Mouse (Mus musculus): ENCODE results near the gene Tmem267. TPM values are rescaled to one million over a fixed set of nuclear protein-coding genes. Genes with fewer than 3 reads are reported as not detected.

Tmem267 gene
- polyA plus RNA-seq, 1 experiment from 2014 or later = 1.2 TPM

- Histone ChIP-seq H3K9ac (ENCODE audit: low read depth, low read length) (no peak overlapping the region), H3K27ac (ENCODE audit: low read length) (no peak overlapping the region), H3K4me1 (ENCODE audit: control insufficient read depth, insufficient read depth, low read length) (no peaks in the 10 kb centered on the region), H3K36me3 (ENCODE audit: control insufficient read depth, insufficient read depth, low read length) (no peaks in the 10 kb centered on the region), H3K4me2 (ENCODE audit: low read depth, low read length) (no peak overlapping the region), H3K9me3 (ENCODE audit: control insufficient read depth, low read length) (no peaks in the 10 kb centered on the region), H3K27me3 (replicated peaks; ENCODE audit: control insufficient read depth, insufficient read depth, low read length) (no peaks in the 10 kb centered on the region), H3K4me3 (ENCODE audit: low read length) (no peak overlapping the region)
- no peak for ATAC-seq
- WGBS = 67% methylated on average over 2 of the region's 2 CpGs
Measured at GRCm38 (mm10) chr13:119635496-119635895, 147.7 kb downstream of the Tmem267 start.

DNA sequence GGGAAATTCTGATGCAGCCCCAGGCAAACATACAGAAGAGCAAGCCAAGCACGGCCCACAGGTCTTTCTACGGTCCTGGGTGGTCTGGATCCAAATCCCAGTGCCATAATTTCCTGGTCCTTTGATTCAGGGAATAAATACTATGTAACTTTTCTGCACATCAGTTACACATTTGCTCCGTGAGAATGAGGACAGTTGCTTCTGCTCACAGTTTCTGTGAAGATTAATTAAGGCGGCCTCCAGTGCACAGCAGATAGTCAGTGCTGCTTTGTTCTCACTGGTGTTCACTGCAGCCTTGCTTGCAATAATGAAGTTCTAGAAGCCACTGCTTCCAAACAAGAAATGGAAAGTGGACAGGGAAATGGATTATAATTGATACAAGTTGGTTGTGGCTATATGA is 150.0 kb downstream of the Tmem267 start:
- Histone ChIP-seq H3K9ac (ENCODE audit: low read depth, low read length) (no peak overlapping the region), H3K9me3 (ENCODE audit: control insufficient read depth, low read length) (no peaks in the 10 kb centered on the region), H3K27ac (ENCODE audit: low read length) (no peak overlapping the region), H3K27me3 (replicated peaks; ENCODE audit: control insufficient read depth, insufficient read depth, low read length) (no peaks in the 10 kb centered on the region), H3K4me2 (ENCODE audit: low read depth, low read length) (no peak overlapping the region), H3K4me1 (ENCODE audit: control insufficient read depth, insufficient read depth, low read length) (no peaks in the 10 kb centered on the region), H3K36me3 (ENCODE audit: control insufficient read depth, insufficient read depth, low read length) (no peaks in the 10 kb centered on the region), H3K4me3 (ENCODE audit: low read length) (no peak overlapping the region)
- ATAC-seq = no peak
- 72% methylated on average over 4 of the region's 4 CpGs for WGBS

- 84% methylated on average over 5 of the region's 5 CpGs for WGBS
- Histone ChIP-seq H3K9ac (ENCODE audit: low read depth, low read length) (no peak overlapping the region), H3K27ac (ENCODE audit: low read length) (no peak overlapping the region), H3K4me1 (ENCODE audit: control insufficient read depth, insufficient read depth, low read length) (no peaks in the 10 kb centered on the region), H3K4me2 (ENCODE audit: low read depth, low read length) (no peak overlapping the region), H3K9me3 (ENCODE audit: control insufficient read depth, low read length) (no peaks in the 10 kb centered on the region), H3K4me3 (ENCODE audit: low read length) (no peak overlapping the region), H3K27me3 (replicated peaks; ENCODE audit: control insufficient read depth, insufficient read depth, low read length) (no peaks in the 10 kb centered on the region), H3K36me3 (ENCODE audit: control insufficient read depth, insufficient read depth, low read length) (no peaks in the 10 kb centered on the region)
- no peak for ATAC-seq
Measured at GRCm38 (mm10) chr13:119638449-119638848, 150.6 kb downstream of the Tmem267 start.

DNA sequence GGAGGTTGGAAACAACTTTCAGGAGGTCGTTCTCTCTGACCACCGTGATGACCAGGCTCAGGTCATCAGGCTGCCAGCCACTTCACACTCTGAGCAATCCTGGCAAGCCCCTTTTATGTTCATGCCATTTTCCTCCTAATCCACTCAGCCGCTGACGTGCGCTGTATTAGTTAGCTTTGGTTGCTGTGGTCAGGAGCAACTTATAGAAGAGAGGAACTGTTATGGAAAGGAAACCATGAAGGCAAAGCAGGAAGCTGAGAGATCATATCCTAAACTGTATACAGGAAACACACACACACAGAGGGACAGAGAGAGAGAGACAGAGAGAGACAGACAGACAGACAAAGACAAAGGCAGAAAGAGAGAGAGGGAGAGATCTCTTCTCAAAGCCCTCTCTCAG is 151.5 kb downstream of the Tmem267 start:
- H3K4me1 ChIP-seq (ENCODE audit: control insufficient read depth, insufficient read depth, low read length) = no peaks in the 10 kb centered on the region
- H3K27me3 ChIP-seq (replicated peaks; ENCODE audit: control insufficient read depth, insufficient read depth, low read length) = no peaks in the 10 kb centered on the region
- ATAC-seq = no peak
- no peak overlapping the region for H3K9ac ChIP-seq (ENCODE audit: low read depth, low read length)
- no peak overlapping the region for H3K4me3 ChIP-seq (ENCODE audit: low read length)
- no peaks in the 10 kb centered on the region for H3K9me3 ChIP-seq (ENCODE audit: control insufficient read depth, low read length)
- H3K36me3 ChIP-seq (ENCODE audit: control insufficient read depth, insufficient read depth, low read length) = no peaks in the 10 kb centered on the region
- WGBS = 84% methylated on average over 5 of the region's 5 CpGs
- no peak overlapping the region for H3K27ac ChIP-seq (ENCODE audit: low read length)
- H3K4me2 ChIP-seq (ENCODE audit: low read depth, low read length) = no peak overlapping the region

- Histone ChIP-seq H3K36me3 (ENCODE audit: control insufficient read depth, insufficient read depth, low read length) (no peaks in the 10 kb centered on the region), H3K27ac (ENCODE audit: low read length) (no peak overlapping the region), H3K4me2 (ENCODE audit: low read depth, low read length) (no peak overlapping the region), H3K27me3 (replicated peaks; ENCODE audit: control insufficient read depth, insufficient read depth, low read length) (no peaks in the 10 kb centered on the region), H3K9ac (ENCODE audit: low read depth, low read length) (no peak overlapping the region), H3K9me3 (ENCODE audit: control insufficient read depth, low read length) (no peaks in the 10 kb centered on the region), H3K4me3 (ENCODE audit: low read length) (no peak overlapping the region), H3K4me1 (ENCODE audit: control insufficient read depth, insufficient read depth, low read length) (no peaks in the 10 kb centered on the region)
- 40% methylated on average over 4 of the region's 4 CpGs for WGBS
- ATAC-seq = no peak
Measured at GRCm38 (mm10) chr13:119640504-119640903, 152.7 kb downstream of the Tmem267 start.

GRCm38 (mm10) chr13:119641145-119641544 is 153.3 kb downstream of the Tmem267 start:
- 73% methylated on average over 7 of the region's 7 CpGs for WGBS
- no peak overlapping the region for H3K4me3 ChIP-seq (ENCODE audit: low read length)
- no peak overlapping the region for H3K27ac ChIP-seq (ENCODE audit: low read length)
- ATAC-seq = no peak
- no peaks in the 10 kb centered on the region for H3K36me3 ChIP-seq (ENCODE audit: control insufficient read depth, insufficient read depth, low read length)
- no peaks in the 10 kb centered on the region for H3K9me3 ChIP-seq (ENCODE audit: control insufficient read depth, low read length)
- H3K4me2 ChIP-seq (ENCODE audit: low read depth, low read length) = no peak overlapping the region
- H3K27me3 ChIP-seq (replicated peaks; ENCODE audit: control insufficient read depth, insufficient read depth, low read length) = no peaks in the 10 kb centered on the region
- H3K9ac ChIP-seq (ENCODE audit: low read depth, low read length) = no peak overlapping the region
- no peaks in the 10 kb centered on the region for H3K4me1 ChIP-seq (ENCODE audit: control insufficient read depth, insufficient read depth, low read length)

DNA sequence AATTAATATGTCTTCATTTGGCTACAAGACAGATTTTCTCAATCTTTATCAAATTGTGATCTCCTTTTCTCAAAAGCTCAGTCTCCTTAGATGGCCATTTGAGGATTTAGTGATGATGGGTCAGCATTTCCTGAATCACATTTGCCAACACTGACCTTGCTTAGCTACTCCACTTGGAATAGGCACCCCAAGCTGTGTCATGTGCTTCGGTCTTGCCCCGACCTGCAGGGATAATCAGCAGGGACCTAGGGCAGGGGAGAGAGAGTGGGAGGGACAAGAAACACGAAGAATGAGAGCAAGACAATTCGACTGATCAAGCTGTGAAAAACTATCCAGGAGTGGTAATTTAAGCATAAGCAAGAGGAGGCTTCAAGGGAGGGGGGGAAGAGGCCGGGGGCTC is 156.9 kb downstream of the Tmem267 start:
- Histone ChIP-seq H3K9me3 (ENCODE audit: control insufficient read depth, low read length) (no peaks in the 10 kb centered on the region), H3K36me3 (ENCODE audit: control insufficient read depth, insufficient read depth, low read length) (no peaks in the 10 kb centered on the region), H3K4me1 (ENCODE audit: control insufficient read depth, insufficient read depth, low read length) (no peaks in the 10 kb centered on the region), H3K27me3 (replicated peaks; ENCODE audit: control insufficient read depth, insufficient read depth, low read length) (no peaks in the 10 kb centered on the region), H3K9ac (ENCODE audit: low read depth, low read length) (no peak overlapping the region), H3K27ac (ENCODE audit: low read length) (no peak overlapping the region), H3K4me3 (ENCODE audit: low read length) (no peak overlapping the region), H3K4me2 (ENCODE audit: low read depth, low read length) (no peak overlapping the region)
- 64% methylated on average over 5 of the region's 5 CpGs for WGBS
- no peak for ATAC-seq

GRCm38 (mm10) chr13:119646511-119646910 is 158.7 kb downstream of the Tmem267 start:
- Histone ChIP-seq H3K4me3 (ENCODE audit: low read length) (no peak overlapping the region), H3K4me1 (ENCODE audit: control insufficient read depth, insufficient read depth, low read length) (no peaks in the 10 kb centered on the region), H3K36me3 (ENCODE audit: control insufficient read depth, insufficient read depth, low read length) (no peaks in the 10 kb centered on the region), H3K27me3 (replicated peaks; ENCODE audit: control insufficient read depth, insufficient read depth, low read length) (no peaks in the 10 kb centered on the region), H3K27ac (ENCODE audit: low read length) (no peak overlapping the region), H3K9ac (ENCODE audit: low read depth, low read length) (no peak overlapping the region), H3K9me3 (ENCODE audit: control insufficient read depth, low read length) (no peaks in the 10 kb centered on the region), H3K4me2 (ENCODE audit: low read depth, low read length) (no peak overlapping the region)
- WGBS = 98% methylated on average over 1 of the region's 1 CpGs
- no peak for ATAC-seq

GRCm38 (mm10) chr13:119648891-119649698 is 161.3 kb downstream of the Tmem267 start:
- no peak for ATAC-seq
- no peaks in the 10 kb centered on the region for H3K9me3 ChIP-seq (ENCODE audit: control insufficient read depth, low read length)
- no peaks in the 10 kb centered on the region for H3K27me3 ChIP-seq (replicated peaks; ENCODE audit: control insufficient read depth, insufficient read depth, low read length)
- H3K9ac ChIP-seq (ENCODE audit: low read depth, low read length) = no peak overlapping the region
- 63% methylated on average over 15 of the region's 15 CpGs for WGBS
- H3K4me1 ChIP-seq (ENCODE audit: control insufficient read depth, insufficient read depth, low read length) = no peaks in the 10 kb centered on the region
- H3K36me3 ChIP-seq (ENCODE audit: control insufficient read depth, insufficient read depth, low read length) = no peaks in the 10 kb centered on the region
- no peak overlapping the region for H3K4me3 ChIP-seq (ENCODE audit: low read length)
- H3K27ac ChIP-seq (ENCODE audit: low read length) = no peak overlapping the region
- no peak overlapping the region for H3K4me2 ChIP-seq (ENCODE audit: low read depth, low read length)

- H3K4me1 ChIP-seq (ENCODE audit: control insufficient read depth, insufficient read depth, low read length) = no peaks in the 10 kb centered on the region
- 88% methylated on average over 1 of the region's 1 CpGs for WGBS
- H3K9me3 ChIP-seq (ENCODE audit: control insufficient read depth, low read length) = no peaks in the 10 kb centered on the region
- no peak overlapping the region for H3K27ac ChIP-seq (ENCODE audit: low read length)
- H3K4me2 ChIP-seq (ENCODE audit: low read depth, low read length) = no peak overlapping the region
- no peak for ATAC-seq
- no peak overlapping the region for H3K9ac ChIP-seq (ENCODE audit: low read depth, low read length)
- H3K36me3 ChIP-seq (ENCODE audit: control insufficient read depth, insufficient read depth, low read length) = no peaks in the 10 kb centered on the region
- no peaks in the 10 kb centered on the region for H3K27me3 ChIP-seq (replicated peaks; ENCODE audit: control insufficient read depth, insufficient read depth, low read length)
- H3K4me3 ChIP-seq (ENCODE audit: low read length) = no peak overlapping the region
Measured at GRCm38 (mm10) chr13:119649699-119650046, 161.8 kb downstream of the Tmem267 start.
